8 mouse cellular contexts compared by ENCODE assay signal in the genomic region with DNA sequence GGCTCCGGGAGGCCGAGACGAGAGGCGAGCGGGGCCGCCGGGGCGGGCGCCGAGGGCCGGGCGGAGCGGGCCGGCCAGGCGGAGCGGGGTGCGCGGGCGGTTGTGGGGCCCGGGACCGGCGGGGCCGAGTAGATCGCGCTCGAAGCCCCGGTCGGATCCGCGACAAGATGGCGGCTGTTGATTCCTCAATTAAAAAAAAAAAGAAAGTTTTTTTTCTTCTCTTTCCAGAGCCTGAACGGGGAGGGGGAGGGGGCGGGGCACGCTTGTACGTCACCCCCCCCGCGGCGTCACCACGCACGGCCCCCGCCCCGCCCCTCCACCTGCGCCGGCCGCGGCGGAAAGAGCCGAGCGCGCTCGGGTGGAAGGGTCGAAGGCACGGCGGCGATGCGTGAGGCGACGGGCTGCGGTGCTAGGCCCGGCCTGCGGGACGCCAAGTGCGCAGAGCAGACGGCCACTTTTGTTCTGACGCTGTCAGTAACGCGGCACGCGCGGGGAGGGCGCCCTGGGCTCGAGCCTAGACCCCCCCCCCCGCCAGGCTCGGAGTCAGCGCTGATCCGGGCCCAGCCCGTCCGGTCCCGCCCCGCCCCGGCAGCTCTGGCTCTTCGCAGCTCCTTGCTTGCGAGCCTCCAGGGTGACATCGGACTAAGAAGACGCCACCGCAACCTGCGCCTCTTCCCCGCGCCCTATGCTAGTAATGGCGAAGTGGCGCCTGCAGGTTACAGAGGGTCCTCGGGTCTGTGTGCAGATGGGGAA. TPM values are rescaled to one million over a fixed set of nuclear protein-coding genes. Genes with fewer than 3 reads are reported as not detected.
A peak's percentile ranks its signal among the peaks of the same experiment; 100 is the strongest.
DNase-seq lines count a peak whose midpoint lies in the region; ATAC-seq and TF ChIP-seq lines count a peak whose summit lies in the region.

A gene (minus strand): TSS at position 199 of the 753 bp plus-strand sequence.

- H3K9ac ChIP-seq in MEL (ENCODE audit: control insufficient read depth, low read depth, low read length, poor library complexity, severe bottlenecking): peak within 1 kb of the TSS; percentile 75
- peak within 1 kb of the TSS; percentile 99 for H3K9ac ChIP-seq in lung, postnatal 0 days (replicated peaks; ENCODE audit: low read depth)

- no peak for TF ChIP-seq EP300 in MEL (IDR thresholded peaks at IDR 0.05; ENCODE audit: low read depth in 1 of 2, low read length in 2 of 2)
- TF ChIP-seq EP300 in lung, postnatal 0 days (IDR thresholded peaks at IDR 0.05): no peak

- peak within 1 kb of the TSS; percentile 92 for H3K4me2 ChIP-seq in lung, postnatal 0 days (replicated peaks; ENCODE audit: low read depth, low read length)

- H3K79me2 ChIP-seq in MEL (ENCODE audit: control insufficient read depth, insufficient read depth, low read length, poor library complexity): peaks cover 17% of the 10 kb centered on the region

- peak; percentile 55 to 72; a peak in 3 of 4 replicates for TF ChIP-seq POLR2A in MEL (IDR thresholded peaks at IDR 0.05; ENCODE audit: control insufficient read depth in 1 of 2, insufficient read depth in 1 of 2, low read depth in 1 of 2, low read length in 2 of 2, poor library complexity in 1 of 2)
- peak; percentile 89 for TF ChIP-seq POLR2A in cerebellum, adult 2 months (IDR thresholded peaks at IDR 0.05; ENCODE audit: borderline replicate concordance, insufficient read depth, low read length)

- no peak for TF ChIP-seq CTCF in MEL (IDR thresholded peaks at IDR 0.05 in 2 of 3, conservative IDR thresholded peaks at IDR 0.05 in 1 of 3; ENCODE audit: control insufficient read depth in 1 of 3, insufficient read depth in 1 of 3, low read depth in 2 of 3, low read length in 3 of 3, poor library complexity in 1 of 3, severe bottlenecking in 1 of 3)
- no peak for TF ChIP-seq CTCF in cerebellum, adult 2 months (IDR thresholded peaks at IDR 0.05; ENCODE audit: borderline replicate concordance, insufficient read depth, low read depth, low read length)
- no peak for TF ChIP-seq CTCF in lung, postnatal 0 days (IDR thresholded peaks at IDR 0.05)

- H3K36me3 ChIP-seq in MEL (ENCODE audit: control insufficient read depth in 1 of 2, insufficient read depth in 2 of 2, low read length in 2 of 2): peaks cover 0 to 14% of the 10 kb centered on the region in 2 experiments; a peak in 2 of 4 replicates
- 0 out of 2 replicates have a peak, but pooled peaks cover 7% of the 10 kb centered on the region for H3K36me3 ChIP-seq in hindbrain, embryonic 10.5 days
- no peaks in the 10 kb centered on the region for H3K36me3 ChIP-seq in lung, postnatal 0 days (ENCODE audit: insufficient read depth, low read length)

- H3K4me3 ChIP-seq in MEL (ENCODE audit: control insufficient read depth in 1 of 2, insufficient read depth in 1 of 2, low read depth in 2 of 2, low read length in 2 of 2): peak within 1 kb of the TSS; percentile 73 to 91
- peak within 1 kb of the TSS; percentile 79 for H3K4me3 ChIP-seq in cerebellum, adult 2 months (replicated peaks; ENCODE audit: insufficient read depth, low read depth, low read length)
- H3K4me3 ChIP-seq in hindbrain, embryonic 10.5 days: peak within 1 kb of the TSS; percentile 82
- H3K4me3 ChIP-seq in lung, postnatal 0 days (ENCODE audit: low read depth, low read length): peak within 1 kb of the TSS; percentile 69

- under 1% methylated on average over 84 of the region's 92 CpGs for WGBS in cerebellum, adult 2 months
- under 1% methylated on average over 92 of the region's 92 CpGs for WGBS in hindbrain, embryonic 10.5 days
- 1% methylated on average over 46 of the region's 92 CpGs for WGBS in lung, postnatal 0 days

- peaks cover 0 to 4% of the 10 kb centered on the region in 2 experiments; a peak in 2 of 4 replicates for H3K27me3 ChIP-seq in MEL (ENCODE audit: control insufficient read depth in 1 of 2, insufficient read depth in 2 of 2, low read length in 2 of 2)
- H3K27me3 ChIP-seq in cerebellum, adult 2 months (ENCODE audit: control insufficient read depth, insufficient read depth, low read length): no peaks in the 10 kb centered on the region
- H3K27me3 ChIP-seq in hindbrain, embryonic 10.5 days (ENCODE audit: insufficient read depth, poor library complexity, severe bottlenecking): peaks cover 21% of the 10 kb centered on the region
- no peaks in the 10 kb centered on the region for H3K27me3 ChIP-seq in lung, postnatal 0 days (replicated peaks; ENCODE audit: insufficient read depth, low read length)

- peak; percentile 92 for DNase-seq in MEL (ENCODE audit: low read depth, low spot score)
- peak; percentile 91 to 95 for DNase-seq in cerebellum, adult 2 months
- DNase-seq in forelimb bud, embryonic 11.5 days (ENCODE audit: low read depth, low spot score): peak; percentile 86
- DNase-seq in hindbrain, embryonic 10.5 days (ENCODE audit: low spot score): peak; percentile 92
- DNase-seq in layer of hippocampus, adult 9-11 months: peak; percentile 91
- DNase-seq in lung, postnatal 0 days (ENCODE audit: low spot score): peak; percentile 95
- DNase-seq in ovary, postnatal 14 days (ENCODE audit: low spot score): peak; percentile 88
- DNase-seq in thymus, postnatal 14 days: peak; percentile 94

- ATAC-seq in lung, postnatal 0 days: peak; percentile 91

- TF ChIP-seq RAD21 in MEL (IDR thresholded peaks at IDR 0.05; ENCODE audit: low read depth, low read length): no peak

- no peak within 1 kb of the TSS for H3K27ac ChIP-seq in MEL (ENCODE audit: control insufficient read depth, low read depth, low read length)
- peak within 1 kb of the TSS; percentile 89 for H3K27ac ChIP-seq in cerebellum, adult 2 months (ENCODE audit: insufficient read depth, low read length)
- peak within 1 kb of the TSS; percentile 96 for H3K27ac ChIP-seq in hindbrain, embryonic 10.5 days
- H3K27ac ChIP-seq in lung, postnatal 0 days (ENCODE audit: low read length): peak within 1 kb of the TSS; percentile 99

- H3K4me1 ChIP-seq in MEL (ENCODE audit: control insufficient read depth in 1 of 2, insufficient read depth in 2 of 2, low read length in 2 of 2): peaks cover 4 to 12% of the 10 kb centered on the region in 2 experiments
- peaks cover 7% of the 10 kb centered on the region; the same call in 1 of the 2 replicates for H3K4me1 ChIP-seq in cerebellum, adult 2 months (ENCODE audit: control insufficient read depth, insufficient read depth, low read length)
- peaks cover 29% of the 10 kb centered on the region for H3K4me1 ChIP-seq in hindbrain, embryonic 10.5 days (replicated peaks)
- peaks cover 13% of the 10 kb centered on the region; the same call in 1 of the 2 replicates for H3K4me1 ChIP-seq in lung, postnatal 0 days (ENCODE audit: insufficient read depth, low read depth, low read length)

- H3K9me3 ChIP-seq in MEL (replicated peaks; ENCODE audit: insufficient read depth, low read length): no peaks in the 10 kb centered on the region
- H3K9me3 ChIP-seq in hindbrain, embryonic 10.5 days: no peaks in the 10 kb centered on the region
- no peaks in the 10 kb centered on the region for H3K9me3 ChIP-seq in lung, postnatal 0 days (ENCODE audit: low read length)

TF ChIP-seq in MEL, 35 proteins besides CTCF, POLR2A, EP300 and RAD21:
- TF ChIP-seq HCFC1 (IDR thresholded peaks at IDR 0.05; ENCODE audit: low read depth, low read length) (peak; percentile 56; the same call in 1 of the 2 replicates), SIN3A (IDR thresholded peaks at IDR 0.05; ENCODE audit: low read length) (peak; percentile 22; the same call in 1 of the 2 replicates), ZC3H11A (IDR thresholded peaks at IDR 0.05; ENCODE audit: low read depth, low read length) (no peak), ZNF384 (IDR thresholded peaks at IDR 0.05; ENCODE audit: low read depth, low read length) (peak; percentile 94), MAZ (IDR thresholded peaks at IDR 0.05; ENCODE audit: low read depth, low read length) (peak; percentile 73; the same call in 1 of the 2 replicates), RCOR1 (IDR thresholded peaks at IDR 0.05; ENCODE audit: low read depth, low read length) (no peak), NELFE (IDR thresholded peaks at IDR 0.05; ENCODE audit: low read depth, low read length) (peak; percentile 58)

RNA-seq across cellular contexts. Expression of the gene that starts here (rescaled TPM):
- total RNA-seq in MEL (2012; rRNA removed): 4.7 and 7.3 TPM in 2 replicates
- polyA plus RNA-seq in MEL (2012; ENCODE audit: insufficient read depth in 1 of 2, insufficient read length in 2 of 2, low read depth in 1 of 2, low replicate concordance in 2 of 2, missing spikeins in 1 of 2): 100 to 1,000 TPM in 1 of 2 experiments, 1 to 10 TPM in 1; 7.0 to 145 TPM
- 33.8 and 38.5 TPM in 2 replicates for polyA plus RNA-seq in cerebellum, adult 2 months (2012; rRNA removed)
- polyA plus RNA-seq in hindbrain, embryonic 10.5 days (2016; fragmentation: Nextera tagmentation; extraction: Ambion mirVana): 28.3 and 29.6 TPM in 2 replicates
- polyA plus RNA-seq in lung, postnatal 0 days (2015; fragmentation: Nextera tagmentation; extraction: Ambion mirVana): 24.7 and 30.6 TPM in 2 replicates
